Mouse (Mus musculus) urinary bladder, postnatal 4 days (tissue): ENCODE data around the gene Gm14440.
"Not testable (repeated sequence)": the region's sequence is repeated elsewhere in the genome, so short reads cannot be mapped to it uniquely, and the experiment has no call there.

Experiments used
- DNase-seq, 2 experiments: peaks; one replicate each; pipeline ENCODE4 v3.0.0; 2021 to 2022; ENCODE audit warnings: low spot score in 2 of 2

The Gm14440 gene

GRCm38 (mm10) chr2:175274825-175275224 lies at the start of gene Gm14440:
Gene Gm14440, plus strand, starts transcription at chr2:175275125.
- not testable (repeated sequence) for DNase-seq
